15 mouse cellular contexts compared by ENCODE assay signal in the genomic region with DNA sequence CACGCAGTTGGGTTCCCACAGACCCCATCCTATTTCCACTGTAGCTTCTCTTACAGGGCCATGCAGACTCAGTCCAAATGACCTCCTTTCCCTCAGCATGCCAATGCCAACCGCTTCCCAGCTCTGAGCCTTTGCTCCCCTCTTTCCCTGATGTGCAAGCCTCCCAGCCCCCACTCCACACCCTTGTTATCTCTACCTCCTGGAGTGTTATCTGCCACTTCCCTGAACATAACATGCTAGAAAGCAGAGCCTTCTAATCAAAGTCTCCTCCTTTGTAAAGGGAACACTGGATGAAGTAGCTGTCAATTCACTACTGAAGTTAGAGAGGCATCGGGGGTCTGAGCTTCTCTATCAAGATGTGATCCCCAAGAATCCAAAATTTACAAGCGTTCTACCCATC.
"Had no signal": no experiment of that assay in that cellular context is flagged by ENCODE, and none has a peak within 500 bp of the region (broad histone marks: within the 10 kb centered on the region; RNA-seq: fewer than 3 reads in every experiment).

No protein-coding gene starts in this region.

- H3K36me3 ChIP-seq: limb, embryonic 12.5 days; liver, embryonic 13.5 days; lung, embryonic 15.5 days; midbrain, embryonic 12.5 days; stomach, embryonic 15.5 days had no signal

- H3K9ac ChIP-seq: limb, embryonic 12.5 days; liver, embryonic 13.5 days; liver, postnatal 0 days; lung, embryonic 15.5 days; midbrain, embryonic 12.5 days; stomach, embryonic 15.5 days had no signal

- H3K4me3 ChIP-seq: limb, embryonic 12.5 days; liver, embryonic 13.5 days; lung, embryonic 15.5 days; megakaryocyte, embryonic 14.5 days; midbrain, embryonic 12.5 days; stomach, embryonic 15.5 days had no signal

- H3K27me3 ChIP-seq: limb, embryonic 12.5 days; liver, embryonic 13.5 days; lung, embryonic 15.5 days; megakaryocyte, embryonic 14.5 days; midbrain, embryonic 12.5 days; stomach, embryonic 15.5 days had no signal

- H3K9me3 ChIP-seq: limb, embryonic 12.5 days; liver, embryonic 13.5 days; lung, embryonic 15.5 days; megakaryocyte, embryonic 14.5 days; midbrain, embryonic 12.5 days; stomach, embryonic 15.5 days had no signal

- H3K4me2 ChIP-seq: limb, embryonic 12.5 days; liver, embryonic 13.5 days; lung, embryonic 15.5 days; midbrain, embryonic 12.5 days; stomach, embryonic 15.5 days had no signal

- H3K27ac ChIP-seq: limb, embryonic 12.5 days; liver, embryonic 13.5 days; lung, embryonic 15.5 days; macrophage; midbrain, embryonic 12.5 days; stomach, embryonic 15.5 days had no signal

- ATAC-seq: liver, postnatal 0 days had no signal

- DNase-seq: kidney, adult 8-10 months; kidney, postnatal 25 days; layer of hippocampus, adult 9-11 months; liver; liver, embryonic 13.5 days; liver, postnatal 0 days; lung, postnatal 14 days; right cerebral cortex, postnatal 4 days; thymus, postnatal 4 days had no signal
